Mouse (Mus musculus): ENCODE results near the gene Nmt2.

DNA sequence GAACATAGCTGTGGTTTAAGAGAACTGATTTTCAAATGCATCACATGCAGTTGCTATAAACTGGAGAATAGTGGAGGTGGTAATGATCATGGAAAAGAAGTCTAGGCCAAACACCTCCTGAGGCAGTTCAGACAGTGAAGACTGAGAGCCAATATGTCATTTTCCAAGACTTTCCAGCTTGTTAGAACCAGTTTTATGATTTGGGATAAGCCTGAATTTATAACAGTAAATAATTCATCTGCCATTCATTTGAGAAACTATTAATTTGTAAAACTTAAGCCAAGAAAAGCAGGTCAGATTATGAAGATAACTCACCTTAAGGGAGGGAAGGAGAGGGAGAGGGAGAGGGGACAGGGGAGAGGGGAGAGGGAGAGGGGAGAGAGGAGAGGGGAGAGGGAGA is 69.1 kb downstream of the Nmt2 start:
- no peak for TF ChIP-seq ETS1 (IDR thresholded peaks at IDR 0.05; ENCODE audit: low read depth, low read length)
- TF ChIP-seq MAZ (IDR thresholded peaks at IDR 0.05; ENCODE audit: low read depth, low read length): no peak
- no peak for TF ChIP-seq POLR2A (IDR thresholded peaks at IDR 0.05; ENCODE audit: control insufficient read depth in 1 of 2, insufficient read depth in 1 of 2, low read depth in 1 of 2, low read length in 2 of 2, poor library complexity in 1 of 2)
- no peak for TF ChIP-seq CTCF (IDR thresholded peaks at IDR 0.05 in 2 of 3, conservative IDR thresholded peaks at IDR 0.05 in 1 of 3; ENCODE audit: control insufficient read depth in 1 of 3, insufficient read depth in 1 of 3, low read depth in 2 of 3, low read length in 3 of 3, poor library complexity in 1 of 3, severe bottlenecking in 1 of 3)
- no peak for TF ChIP-seq E2F4 (IDR thresholded peaks at IDR 0.05; ENCODE audit: borderline replicate concordance, low read depth, low read length)
- TF ChIP-seq RAD21 (IDR thresholded peaks at IDR 0.05; ENCODE audit: low read depth, low read length): no peak
- TF ChIP-seq EP300 (IDR thresholded peaks at IDR 0.05; ENCODE audit: low read depth in 1 of 2, low read length in 2 of 2): no peak
- TF ChIP-seq POLR2AphosphoS5 (IDR thresholded peaks at IDR 0.05; ENCODE audit: borderline replicate concordance, low read depth, low read length): no peak
- no peak for TF ChIP-seq USF1 (IDR thresholded peaks at IDR 0.05; ENCODE audit: low read depth, low read length)
- no peak for TF ChIP-seq MAFK (IDR thresholded peaks at IDR 0.05; ENCODE audit: borderline replicate concordance, low read depth, low read length)
- TF ChIP-seq HCFC1 (IDR thresholded peaks at IDR 0.05; ENCODE audit: low read depth, low read length): no peak
- TF ChIP-seq CHD1 (IDR thresholded peaks at IDR 0.05; ENCODE audit: low read depth, low read length): no peak
- TF ChIP-seq TAL1 (IDR thresholded peaks at IDR 0.05; ENCODE audit: low read length): no peak
- no peak for TF ChIP-seq USF2 (IDR thresholded peaks at IDR 0.05; ENCODE audit: borderline replicate concordance in 1 of 2, insufficient read depth in 1 of 2, low read depth in 1 of 2, low read length in 2 of 2)

All from MEL (cell line).